Mouse (Mus musculus) embryo, embryonic 9.5 days (tissue): ENCODE results near the gene Lrrc41.

Experiments used
- DNase-seq: peaks from one replicate; pipeline ENCODE4 v3.0.0-alpha.2; 2017; ENCODE audit errors: extremely low spot score

Lrrc41 gene

GRCm38 (mm10) chr4:116074861-116075620, at the start of gene Lrrc41, which contains the start of gene Uqcrh:
Gene Lrrc41, plus strand, starts transcription at chr4:116075269.
Gene Uqcrh, minus strand, starts transcription at chr4:116075071.
- peak; percentile 96 for DNase-seq

GRCm38 (mm10) chr4:116032906-116033305, 42.2 kb upstream of the Lrrc41 start:
- DNase-seq, result no peak

- DNase-seq, result no peak
Observed at GRCm38 (mm10) chr4:116033374-116033773, 41.7 kb upstream of the Lrrc41 start.

- no peak for DNase-seq
Observed at GRCm38 (mm10) chr4:116040466-116040865, 34.6 kb upstream of the Lrrc41 start.

DNA sequence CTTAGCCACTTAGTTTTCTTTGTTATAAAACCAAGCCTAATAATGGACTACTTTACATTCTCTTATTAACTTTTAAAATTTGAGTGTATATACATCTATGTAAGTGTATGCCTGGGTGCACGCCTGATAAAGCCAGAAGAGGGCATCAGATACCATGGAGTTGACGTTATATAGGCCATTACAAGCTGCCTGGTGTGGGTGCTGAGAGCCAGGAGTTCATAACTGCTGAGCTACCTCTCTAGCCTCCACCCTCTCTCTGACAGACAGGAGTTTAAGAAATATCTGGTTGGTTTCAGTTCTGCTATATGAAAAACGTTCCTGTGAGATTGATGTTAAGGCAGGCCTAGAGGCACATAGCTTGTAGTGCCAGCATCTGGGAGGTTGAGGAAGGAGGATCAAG, 32.9 kb upstream of the Lrrc41 start:
- DNase-seq, result no peak

DNA sequence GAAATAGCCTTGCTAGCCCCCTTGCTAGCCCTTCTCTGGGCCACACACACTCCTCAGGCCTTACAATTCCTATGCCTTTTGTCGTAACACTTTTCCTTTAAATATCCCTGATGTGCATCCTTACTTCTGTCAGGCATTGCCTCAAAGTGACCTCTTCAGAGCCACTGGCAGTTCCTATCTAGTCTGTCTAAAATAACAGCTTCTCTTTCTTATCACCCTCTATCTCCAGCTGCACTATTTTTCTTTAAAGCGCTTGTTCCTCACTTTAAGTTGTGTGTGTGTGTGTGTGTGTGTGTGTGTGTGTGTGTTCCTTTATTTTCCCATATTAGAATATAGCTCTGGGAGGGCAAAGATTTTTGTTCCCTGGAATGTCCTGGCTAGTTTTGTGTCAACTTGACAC, 28.5 kb upstream of the Lrrc41 start:
- DNase-seq, result no peak

DNA sequence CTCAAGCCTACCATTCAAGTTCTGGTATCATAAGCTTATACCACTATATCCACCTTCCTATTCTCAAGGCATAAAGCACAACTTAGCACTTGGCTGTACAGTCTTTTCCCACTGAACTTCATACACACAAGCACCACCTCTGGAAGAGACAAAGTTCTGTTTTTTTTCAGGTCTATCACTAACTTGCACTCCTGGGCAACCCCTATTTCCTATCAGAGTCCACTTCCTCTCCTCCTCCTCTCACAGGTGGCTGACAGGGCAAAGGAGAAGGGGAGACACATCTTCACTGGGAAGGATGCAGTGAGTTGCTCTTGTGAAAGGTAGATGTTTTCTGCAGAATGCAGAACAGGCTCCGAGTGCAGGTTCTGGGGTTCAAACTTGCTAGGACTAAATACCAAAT, 27.4 kb upstream of the Lrrc41 start:
- DNase-seq, result no peak

GRCm38 (mm10) chr4:116048130-116048920, 26.7 kb upstream of the Lrrc41 start:
- no peak for DNase-seq

GRCm38 (mm10) chr4:116049211-116049610, 25.9 kb upstream of the Lrrc41 start:
- no peak for DNase-seq

DNA sequence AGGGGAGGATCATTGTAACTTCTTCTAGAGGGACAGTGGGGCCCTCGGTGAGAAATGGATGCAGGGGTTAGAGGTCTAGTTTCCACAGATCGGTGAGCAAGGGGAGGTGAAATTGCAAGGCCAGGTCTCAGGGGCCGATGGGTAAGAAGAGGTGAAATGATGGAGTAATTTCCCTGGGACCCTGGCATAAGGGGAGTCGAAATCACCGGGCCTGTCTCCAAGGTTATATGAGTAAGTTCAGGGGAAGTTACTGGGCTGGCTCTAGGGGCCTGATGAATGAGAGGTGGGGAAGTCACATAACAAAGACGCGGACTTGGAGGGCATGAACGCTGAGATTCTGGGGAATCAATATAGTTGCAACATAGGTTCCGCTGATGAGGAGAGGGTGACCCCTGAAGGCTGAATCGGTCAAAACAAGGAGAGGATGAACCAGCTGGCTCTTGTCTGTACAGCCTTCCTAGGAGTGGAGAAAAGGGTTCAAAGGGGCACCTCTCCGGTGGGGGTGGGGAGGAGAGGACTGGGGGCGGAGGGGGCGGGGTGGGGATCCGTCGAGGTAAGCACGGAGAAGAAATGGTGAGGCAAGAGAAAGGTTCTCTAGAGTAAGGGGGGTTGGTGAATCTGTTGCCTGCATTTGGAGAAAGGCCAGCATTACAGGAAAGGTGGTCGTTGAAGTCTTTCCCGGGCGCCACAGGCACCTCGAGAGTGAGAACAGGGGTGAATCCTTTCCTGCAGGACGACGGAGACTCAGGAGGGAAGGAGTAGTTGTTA, 22.4 kb upstream of the Lrrc41 start:
- DNase-seq, result peak; percentile 69

GRCm38 (mm10) chr4:116053399-116053961, 21.6 kb upstream of the Lrrc41 start, which contains the start of gene Nsun4:
Gene Nsun4, minus strand, starts transcription at chr4:116053876.
- DNase-seq, result peak; percentile 88

- DNase-seq, result no peak
Observed at GRCm38 (mm10) chr4:116057559-116057958, 17.5 kb upstream of the Lrrc41 start.

GRCm38 (mm10) chr4:116059012-116059726, 15.9 kb upstream of the Lrrc41 start:
- DNase-seq, result no peak

GRCm38 (mm10) chr4:116063855-116064254, 11.2 kb upstream of the Lrrc41 start:
- DNase-seq, result no peak

- DNase-seq, result no peak
Observed at GRCm38 (mm10) chr4:116070116-116070515, 5.0 kb upstream of the Lrrc41 start.

DNA sequence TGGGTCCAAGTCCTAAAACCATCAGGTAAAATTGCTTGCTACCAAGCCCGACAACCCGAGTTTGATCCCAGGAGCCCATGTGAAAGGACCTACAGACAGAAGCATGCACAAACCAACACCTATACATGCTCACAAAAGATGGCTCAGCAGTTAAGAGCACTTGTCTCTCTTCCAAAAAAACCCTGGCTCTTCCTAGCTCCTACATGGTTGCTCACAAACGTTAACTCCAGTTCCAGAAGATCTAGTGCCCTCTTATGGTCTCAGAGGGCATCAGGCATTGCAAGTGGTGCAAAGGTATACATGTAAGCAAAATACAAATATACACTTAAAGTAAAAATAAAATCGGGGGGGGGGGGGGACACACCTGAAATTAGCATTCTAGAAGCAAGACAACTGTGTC, 1.9 kb upstream of the Lrrc41 start:
- DNase-seq, result no peak

DNA sequence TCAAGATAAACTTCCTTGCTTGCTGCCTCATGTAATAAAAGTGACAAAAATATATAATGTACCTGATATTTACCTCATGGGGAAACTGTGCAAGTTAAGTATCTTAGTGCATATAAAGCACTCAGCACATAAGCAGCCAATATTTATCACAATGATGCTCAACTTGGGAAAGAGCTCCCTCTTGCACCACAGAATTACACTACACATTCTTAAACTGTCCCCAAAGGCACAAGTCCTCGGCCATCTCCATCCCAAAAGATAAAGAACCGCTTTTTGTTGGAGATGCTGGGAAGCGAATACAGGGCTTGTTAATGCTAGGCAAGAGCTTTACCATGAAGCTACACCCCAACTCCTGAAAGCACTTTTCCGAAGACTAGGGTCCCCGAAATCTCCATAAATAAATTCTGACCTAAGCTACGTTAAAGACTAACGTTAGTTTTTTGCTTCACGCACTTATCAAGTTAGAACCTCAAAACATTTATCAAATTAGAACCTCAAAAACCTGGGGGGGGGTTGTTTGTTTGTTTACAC, 859 bp upstream of the Lrrc41 start:
- DNase-seq, result no peak

DNA sequence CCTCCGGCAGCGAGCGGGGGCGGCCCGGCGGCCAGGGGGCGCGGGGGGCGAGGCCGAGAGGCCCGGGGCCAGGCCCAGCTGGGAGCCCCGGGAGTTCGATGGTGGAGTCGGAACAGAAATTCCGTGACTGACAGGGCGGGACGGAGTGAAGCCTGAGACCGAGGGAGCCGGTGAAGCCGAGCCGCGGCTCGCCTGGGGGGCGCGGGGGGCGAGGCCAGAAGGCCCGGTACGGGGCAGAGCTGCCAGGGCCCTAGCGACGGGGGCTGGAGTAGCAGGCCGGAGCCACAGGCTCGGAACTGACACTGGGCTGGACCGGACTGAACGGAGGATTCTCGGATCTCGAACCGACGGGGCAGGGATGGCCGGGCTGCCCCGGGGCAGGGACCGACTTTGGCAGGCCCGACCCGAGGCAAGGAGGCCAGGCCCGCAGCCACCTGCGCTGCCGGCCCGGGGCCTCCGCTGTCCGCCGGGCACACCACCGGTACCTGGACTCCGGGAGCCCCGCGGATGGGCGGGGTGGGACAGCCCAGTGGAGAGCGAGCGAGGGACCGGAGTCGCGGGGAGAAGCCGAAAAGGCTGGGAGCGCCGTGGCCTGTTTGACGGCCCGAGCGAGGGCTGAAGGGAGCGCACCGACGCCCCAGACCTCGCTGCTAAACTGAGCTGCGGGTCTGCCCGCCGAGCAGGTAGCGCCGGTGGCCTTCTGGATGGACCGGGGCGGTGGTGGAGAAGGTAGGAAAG, 731 bp downstream of the Lrrc41 start:
- no peak for DNase-seq

GRCm38 (mm10) chr4:116076369-116077231, 1.5 kb downstream of the Lrrc41 start:
- peak; percentile 55 for DNase-seq
